Mouse (Mus musculus) kidney, postnatal 14 days (tissue): ENCODE measurements around the gene Asb17.
"Not testable (repeated sequence)": the region's sequence is repeated elsewhere in the genome, so short reads cannot be mapped to it uniquely, and the experiment has no call there.

ENCODE experiments used
- DNase-seq: peaks from one replicate; pipeline ENCODE4 v3.0.0; 2022; ENCODE audit warnings: mixed read lengths

Gene Asb17

GRCm38 (mm10) chr3:153844030-153844429, at the start of gene Asb17:
TSS of gene Asb17 (plus strand) at chr3:153844209.
- DNase-seq: no peak

- DNase-seq: no peak
Measured at GRCm38 (mm10) chr3:153797574-153797973, 46.4 kb upstream of the Asb17 start.

GRCm38 (mm10) chr3:153799603-153800002, 44.4 kb upstream of the Asb17 start:
- no peak for DNase-seq

GRCm38 (mm10) chr3:153800690-153801089, 43.3 kb upstream of the Asb17 start:
- DNase-seq: no peak

GRCm38 (mm10) chr3:153801541-153801940, 42.5 kb upstream of the Asb17 start:
- no peak for DNase-seq

- DNase-seq: no peak
Measured at GRCm38 (mm10) chr3:153802640-153803039, 41.4 kb upstream of the Asb17 start.

GRCm38 (mm10) chr3:153804032-153804431, 40.0 kb upstream of the Asb17 start:
- no peak for DNase-seq

GRCm38 (mm10) chr3:153806077-153806772, 37.8 kb upstream of the Asb17 start:
- DNase-seq: peak; percentile 95

GRCm38 (mm10) chr3:153806773-153807443, 37.1 kb upstream of the Asb17 start:
- DNase-seq: no peak

- DNase-seq: no peak
Measured at GRCm38 (mm10) chr3:153807444-153808149, 36.4 kb upstream of the Asb17 start.

GRCm38 (mm10) chr3:153808406-153808805, 35.6 kb upstream of the Asb17 start:
- DNase-seq: no peak

- no peak for DNase-seq
Measured at GRCm38 (mm10) chr3:153814026-153814425, 30.0 kb upstream of the Asb17 start.

GRCm38 (mm10) chr3:153817376-153817890, 26.6 kb upstream of the Asb17 start:
- peak; percentile 29 for DNase-seq

GRCm38 (mm10) chr3:153818723-153819122, 25.3 kb upstream of the Asb17 start:
- no peak for DNase-seq

- DNase-seq: no peak
Measured at GRCm38 (mm10) chr3:153819438-153819837, 24.6 kb upstream of the Asb17 start.

- DNase-seq: peak; percentile 34
Measured at GRCm38 (mm10) chr3:153823671-153824515, 20.1 kb upstream of the Asb17 start.

GRCm38 (mm10) chr3:153825197-153825596, 18.8 kb upstream of the Asb17 start:
- no peak for DNase-seq

GRCm38 (mm10) chr3:153826616-153827015, 17.4 kb upstream of the Asb17 start:
- no peak for DNase-seq

GRCm38 (mm10) chr3:153829788-153830187, 14.2 kb upstream of the Asb17 start:
- not testable (repeated sequence) for DNase-seq

- peak; percentile 38 for DNase-seq
Measured at GRCm38 (mm10) chr3:153831014-153831872, 12.8 kb upstream of the Asb17 start.

GRCm38 (mm10) chr3:153831873-153832653, 11.9 kb upstream of the Asb17 start:
- DNase-seq: no peak
